Mouse (Mus musculus) frontal cortex, postnatal 25 days (tissue): ENCODE measurements at regions not wholly inside any gene's neighbourhood (a gene's known extent, or its start where the extent isn't known, plus 50 kb on each side); places are given as distances from the start of the nearest gene placed in this dataset.

ENCODE experiments used
- DNase-seq, 2 experiments: peaks; one replicate each; pipeline ENCODE4 v3.0.0; 2022; ENCODE audit warnings: low spot score in 2 of 2

DNA sequence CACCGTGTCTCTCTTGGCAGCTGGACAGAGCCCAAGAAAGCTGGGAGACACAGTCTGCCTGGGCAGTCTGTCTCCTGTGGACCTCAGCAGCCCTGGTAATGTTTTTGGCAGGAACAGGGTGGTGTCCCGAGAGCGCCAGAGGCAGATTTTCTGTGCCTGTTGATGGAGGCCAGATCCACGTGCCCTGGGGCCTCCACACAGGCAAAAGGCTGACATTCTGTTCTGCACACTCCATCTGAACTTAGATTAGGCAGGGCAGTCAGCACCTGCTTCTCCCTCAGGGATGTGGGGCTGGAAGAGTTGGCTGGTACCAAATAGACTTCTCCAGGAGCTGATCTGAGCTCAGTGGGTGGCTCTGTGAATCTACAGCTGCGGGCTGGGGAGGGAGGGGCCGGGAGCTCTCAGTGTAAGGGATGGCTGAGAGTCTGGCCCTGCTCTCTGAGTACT, 83.8 kb downstream of the Gadd45g start:
- no peak for DNase-seq

GRCm38 (mm10) chr13:51930931-51931330, 84.5 kb downstream of the Gadd45g start:
- DNase-seq = no peak

DNA sequence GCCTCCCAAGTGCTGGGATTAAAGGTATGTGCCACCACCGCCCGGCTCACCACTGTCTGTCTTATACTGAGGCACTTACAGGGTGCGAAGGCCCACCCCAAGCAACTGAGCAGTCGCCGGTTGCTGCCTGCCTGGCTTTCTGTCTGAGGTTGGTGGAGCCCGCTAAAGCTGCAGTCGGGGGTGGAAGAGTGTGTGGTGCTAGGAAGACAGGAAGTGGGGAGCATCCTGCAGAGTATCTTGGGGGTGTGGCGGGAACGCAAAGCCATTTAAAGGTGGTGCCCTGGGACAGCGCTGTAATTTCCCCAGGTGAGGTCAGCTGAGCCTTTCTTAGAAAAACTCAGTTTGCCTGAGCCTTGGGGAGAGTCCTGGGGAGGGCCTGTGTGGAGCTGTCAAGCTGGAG, 89.3 kb downstream of the Gadd45g start:
- DNase-seq = no peak

- no peak for DNase-seq
These were observed 90.0 kb downstream of the Gadd45g start for GRCm38 (mm10) chr13:51936441-51936840.

GRCm38 (mm10) chr13:51937898-51938297, 91.4 kb downstream of the Gadd45g start:
- DNase-seq = no peak

- no peak for DNase-seq
These were observed 92.8 kb downstream of the Gadd45g start for GRCm38 (mm10) chr13:51939262-51939661.

- DNase-seq = no peak
These were observed 93.2 kb downstream of the Gadd45g start for GRCm38 (mm10) chr13:51939715-51940114.

DNA sequence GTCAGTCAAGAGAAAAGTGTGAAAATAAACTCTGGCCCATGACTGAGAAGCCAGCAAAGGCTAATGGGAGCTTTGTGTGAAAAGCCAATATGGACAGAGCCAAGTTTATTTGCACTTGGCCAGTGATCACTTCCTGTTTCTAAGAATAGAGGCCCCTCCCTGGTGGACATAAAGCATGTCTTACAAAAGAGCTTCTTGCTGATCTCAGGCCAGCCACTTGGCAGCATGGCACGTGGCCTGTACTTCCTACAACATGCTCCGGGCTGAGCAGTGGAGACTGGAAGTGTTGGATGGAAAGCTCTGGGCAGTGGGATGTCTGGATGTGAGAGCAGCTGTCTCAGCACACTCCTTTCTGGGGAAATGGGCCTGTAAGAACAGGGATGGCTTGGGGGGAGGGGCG, 99.7 kb downstream of the Gadd45g start:
- DNase-seq = no peak

- no peak for DNase-seq
These were observed 102.4 kb downstream of the Gadd45g start for GRCm38 (mm10) chr13:51948896-51949295.

DNA sequence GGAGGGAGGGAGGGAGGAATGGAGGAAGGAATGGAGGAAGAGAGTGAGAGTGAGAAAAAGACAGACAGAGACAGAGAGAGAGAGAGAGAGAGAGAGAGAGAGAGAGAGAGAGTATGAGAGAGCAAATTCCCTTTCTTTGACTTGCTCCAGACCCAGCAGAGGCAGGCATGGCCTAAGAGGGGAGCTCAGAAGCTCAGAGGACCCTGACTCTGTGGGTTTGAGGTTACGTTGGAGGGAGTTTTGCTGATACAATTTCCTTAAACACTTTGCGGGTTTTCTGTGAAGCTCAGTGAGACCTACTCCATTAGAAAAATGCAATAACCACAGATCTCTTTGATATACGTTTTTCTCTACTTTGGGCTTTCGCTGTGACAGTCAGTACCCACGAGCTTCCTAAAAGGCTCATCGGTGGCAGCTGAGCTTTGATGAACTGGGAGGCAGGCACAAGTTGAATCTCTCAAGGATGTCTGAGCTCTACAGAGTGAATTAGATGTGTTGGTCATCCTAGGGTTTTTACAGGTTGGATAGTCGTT, 105.1 kb downstream of the Gadd45g start:
- no peak for DNase-seq

- DNase-seq = no peak
These were observed 106.6 kb downstream of the Gadd45g start for GRCm38 (mm10) chr13:51953084-51953483.

DNA sequence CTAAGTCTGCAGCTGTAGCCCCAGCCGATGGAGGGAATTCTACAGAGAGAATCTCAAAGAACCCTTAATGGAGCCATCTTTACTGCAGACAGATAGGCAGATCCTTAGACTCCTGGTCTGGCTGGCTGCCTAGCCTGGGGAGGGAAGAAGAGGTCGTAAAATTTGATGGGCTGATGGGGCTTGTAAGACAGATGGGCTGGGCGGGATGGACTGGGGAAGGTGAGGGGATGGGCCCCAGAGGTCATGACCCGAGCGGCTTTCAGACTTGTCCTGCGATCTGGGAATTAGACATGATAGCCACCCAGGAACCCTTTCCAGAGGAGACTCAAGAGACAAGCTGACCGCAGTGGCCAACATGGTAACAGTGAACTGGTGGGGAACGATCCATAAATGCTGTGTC, 107.1 kb downstream of the Gadd45g start:
- no peak for DNase-seq

DNA sequence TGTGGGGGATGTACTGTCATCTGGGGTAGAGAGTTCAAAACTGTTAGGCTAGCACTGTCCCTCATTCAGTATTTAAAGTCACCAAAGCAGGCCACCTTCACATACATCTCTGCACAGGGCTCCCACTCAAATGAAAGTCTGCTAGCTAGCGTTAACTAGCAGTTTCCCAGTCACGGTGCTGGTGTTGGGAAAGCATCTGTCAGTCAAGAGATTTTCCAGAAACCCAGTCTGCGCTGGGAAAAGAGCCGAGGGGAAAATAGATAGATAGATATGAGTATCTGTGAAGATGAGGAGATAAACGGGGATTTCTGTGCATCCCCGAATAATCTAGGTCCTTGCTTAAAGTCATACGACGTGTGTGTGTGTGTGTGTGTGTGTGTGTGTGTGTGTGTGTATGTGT, 110.6 kb downstream of the Gadd45g start:
- no peak for DNase-seq

- no peak for DNase-seq
These were observed 113.1 kb downstream of the Gadd45g start for GRCm38 (mm10) chr13:51959591-51959990.

GRCm38 (mm10) chr13:51960262-51960661, 113.8 kb downstream of the Gadd45g start:
- DNase-seq = no peak

- no peak for DNase-seq
These were observed 115.7 kb downstream of the Gadd45g start for GRCm38 (mm10) chr13:51962191-51962611.

DNA sequence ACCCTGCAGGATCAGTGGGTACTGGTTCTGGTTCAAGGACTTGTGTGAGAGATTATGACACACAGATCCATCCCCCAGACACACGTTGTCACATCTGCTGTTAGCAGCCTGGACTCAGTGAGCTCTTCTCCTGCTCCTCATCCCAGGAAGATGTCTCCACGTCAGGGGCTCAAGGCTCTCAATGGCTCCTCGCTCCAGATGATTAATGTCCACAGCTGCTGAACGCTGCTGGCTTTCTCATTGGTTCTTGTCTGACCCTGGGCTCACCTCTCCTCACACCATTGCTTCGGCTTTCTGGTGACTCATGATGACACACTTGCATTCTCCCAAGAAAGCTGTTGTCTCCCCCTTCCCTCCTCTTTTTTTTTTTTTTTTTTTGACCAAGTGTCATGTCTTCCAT, 116.2 kb downstream of the Gadd45g start:
- DNase-seq = no peak

GRCm38 (mm10) chr13:51963966-51964365, 117.5 kb downstream of the Gadd45g start:
- DNase-seq = no peak

GRCm38 (mm10) chr13:51964416-51964815, 117.9 kb downstream of the Gadd45g start:
- no peak for DNase-seq

DNA sequence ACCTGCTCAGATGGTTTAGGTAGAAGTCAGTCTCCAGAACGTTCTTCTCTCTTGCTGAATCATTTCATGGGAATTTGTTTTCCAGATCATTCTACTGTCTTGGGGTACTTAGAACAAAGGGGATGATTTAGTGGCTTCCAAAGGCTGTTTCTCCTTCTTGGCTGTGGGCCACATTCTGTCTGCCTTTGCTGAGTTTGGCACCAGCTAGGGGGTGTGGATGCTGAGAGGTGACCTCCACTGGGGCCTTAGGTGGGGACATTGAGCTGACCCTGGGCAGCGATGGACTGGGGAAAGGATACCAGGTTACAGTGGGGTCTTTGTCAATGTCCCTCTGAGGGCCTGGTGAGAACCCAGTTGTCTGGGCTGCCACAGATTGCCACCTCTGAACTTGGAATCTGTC, 118.4 kb downstream of the Gadd45g start:
- DNase-seq = no peak

- DNase-seq = no peak
These were observed 121.6 kb downstream of the Gadd45g start for GRCm38 (mm10) chr13:51968103-51968502.

- DNase-seq = no peak
These were observed 122.3 kb downstream of the Gadd45g start for GRCm38 (mm10) chr13:51968796-51969195.

- no peak for DNase-seq
These were observed 123.6 kb downstream of the Gadd45g start for GRCm38 (mm10) chr13:51970051-51970450.

DNA sequence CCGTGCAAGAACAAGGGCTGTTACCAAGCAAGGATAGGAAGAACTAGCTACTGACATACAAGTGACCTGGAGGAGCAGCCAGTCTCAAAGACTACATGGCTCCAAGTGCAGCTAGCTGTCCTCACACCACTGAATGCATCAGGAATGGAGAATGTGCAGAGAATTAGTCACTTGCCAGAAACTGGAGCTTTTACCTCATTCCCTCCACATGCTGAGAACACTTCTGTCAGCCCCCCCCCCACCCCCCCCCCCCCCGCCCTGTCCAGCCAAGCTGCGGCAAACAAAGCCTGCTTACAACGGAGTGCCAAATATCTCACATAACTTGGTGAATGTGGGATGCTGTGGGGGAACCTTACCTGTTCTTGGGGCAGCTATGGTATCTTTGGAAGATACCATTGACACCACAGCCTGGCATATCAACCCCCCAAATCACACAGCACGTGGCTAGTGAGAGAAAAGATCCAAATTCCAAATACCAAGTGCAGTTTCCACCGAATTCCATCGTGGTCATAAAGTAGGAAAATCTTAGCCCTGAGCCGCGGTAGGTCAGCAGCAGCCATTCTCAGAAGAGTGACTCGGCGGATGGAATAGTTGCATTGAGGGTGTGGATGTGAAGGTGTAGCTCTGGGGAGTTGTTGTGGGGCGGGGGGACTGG, 126.3 kb downstream of the Gadd45g start:
- DNase-seq = no peak
